Mouse (Mus musculus) bone marrow macrophage, adult 2 months (primary cell): ENCODE results near the gene Lrig2.

ENCODE experiments used
- CTCF ChIP-seq: IDR thresholded peaks from 2 replicates; pipeline ENCODE4 v1.5.1; 2012; ENCODE audit warnings: low read depth, mild to moderate bottlenecking, low read length, moderate library complexity
- POLR2A ChIP-seq: IDR thresholded peaks from 2 replicates; pipeline ENCODE4 v1.6.1; 2012; ENCODE audit warnings: mild to moderate bottlenecking, low read depth, low read length, borderline replicate concordance

GRCm38 (mm10) chr3:104496176-104496575 is 15.5 kb downstream of the Lrig2 start:
- TF ChIP-seq CTCF (no peak), POLR2A (no peak)
